Mouse (Mus musculus) left cerebral cortex, postnatal 4 days (tissue): Measurements from ENCODE around the gene Rbm12. TPM values are rescaled to one million over a fixed set of nuclear protein-coding genes. Genes with fewer than 3 reads are reported as not detected.

Experiments used
- DNase-seq: peaks from one replicate; pipeline ENCODE4 v3.0.0-alpha.2; 2022
- intact Hi-C: fragments of 180-260 bp; cut with DNase I; formaldehyde crosslinking; loops from one replicate; pipeline ENCODE4 v1.15.1; 2025
- total RNA-seq, 2 experiments: library from RNA; stranded (reverse); gene quantifications; 2 replicates each; pipeline ENCODE4 v1.2.3; 2021

The Rbm12 gene
- total RNA-seq, 2 experiments from 2014 or later, result 43.4 to 50.3 TPM

DNA sequence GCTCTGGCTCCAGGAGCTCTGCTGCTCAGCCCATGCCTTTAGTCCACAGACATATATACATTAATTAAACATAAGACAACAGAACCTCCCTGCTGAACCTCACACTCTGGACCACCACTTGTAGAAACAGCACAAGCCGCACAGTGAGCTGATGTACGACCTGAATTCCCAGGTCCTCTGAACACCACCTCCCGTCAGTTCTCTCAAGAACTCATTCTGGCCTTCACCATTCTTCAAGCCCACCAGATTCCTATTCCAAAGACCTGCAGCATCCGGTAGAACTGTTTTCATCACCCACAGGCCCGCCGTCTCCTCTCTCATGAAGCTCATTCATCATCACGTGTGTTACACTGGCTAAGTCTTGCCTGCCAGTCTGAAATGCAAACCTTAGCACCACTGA lies 31.4 kb downstream of the Rbm12 start:
- intact Hi-C loops, result no loop called here
- no peak for DNase-seq

DNA sequence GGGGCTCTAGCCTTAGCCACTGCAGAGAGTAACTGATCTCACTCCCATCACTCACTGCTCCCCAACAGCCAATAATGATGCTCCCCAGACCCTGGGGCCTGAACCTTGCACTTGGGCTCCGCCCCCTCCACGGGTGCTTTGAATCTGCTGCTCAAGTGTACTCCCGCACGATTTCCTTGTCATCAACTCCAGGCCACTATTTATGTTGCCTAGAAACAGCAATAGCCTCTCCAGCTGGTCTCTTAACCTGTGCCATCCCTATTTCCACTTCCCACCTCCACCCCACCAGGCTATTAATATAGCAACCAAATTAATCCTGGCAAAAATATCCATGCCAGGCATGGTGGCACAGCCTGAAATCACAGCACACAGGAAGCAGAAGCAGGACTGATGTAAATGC lies 32.1 kb downstream of the Rbm12 start:
- intact Hi-C loops, result no loop called here

GRCm38 (mm10) chr2:156079183-156079560 lies 32.6 kb downstream of the Rbm12 start:
- no peak for DNase-seq
- intact Hi-C loops, result no loop called here

More for the DNA sequence above, 32.1 kb downstream of the Rbm12 start:
- DNase-seq, result no peak

GRCm38 (mm10) chr2:156078421-156079182 lies 33.2 kb downstream of the Rbm12 start:
- intact Hi-C loops, result no loop called here

GRCm38 (mm10) chr2:156077461-156077860 lies 34.3 kb downstream of the Rbm12 start:
- DNase-seq, result no peak
- intact Hi-C loops, result no loop called here

More at GRCm38 (mm10) chr2:156078421-156079182, 33.2 kb downstream of the Rbm12 start:
- DNase-seq, result no peak

DNA sequence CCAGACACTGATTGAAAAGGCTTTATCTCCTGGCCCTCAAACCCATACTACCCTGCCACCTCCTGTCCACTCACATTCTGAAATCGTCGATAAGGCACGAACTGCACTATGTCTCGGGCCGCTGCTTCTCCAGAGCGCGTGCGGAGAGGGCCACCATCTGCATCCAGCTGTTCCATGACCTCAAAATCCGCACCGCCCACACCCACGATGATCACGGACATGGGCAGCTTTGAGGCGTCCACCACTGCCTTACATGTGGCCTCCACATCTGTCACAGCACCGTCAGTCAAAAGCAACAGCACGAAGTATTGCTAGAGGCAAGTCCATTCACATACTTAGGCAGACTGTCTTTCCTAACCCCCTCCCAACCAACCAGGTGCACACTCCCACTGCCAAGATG lies 38.1 kb downstream of the Rbm12 start:
- no peak for DNase-seq
- intact Hi-C loops, result no loop called here

- no peak for DNase-seq
- intact Hi-C loops, result no loop called here
Observed at GRCm38 (mm10) chr2:156071236-156071635, 40.5 kb downstream of the Rbm12 start.

DNA sequence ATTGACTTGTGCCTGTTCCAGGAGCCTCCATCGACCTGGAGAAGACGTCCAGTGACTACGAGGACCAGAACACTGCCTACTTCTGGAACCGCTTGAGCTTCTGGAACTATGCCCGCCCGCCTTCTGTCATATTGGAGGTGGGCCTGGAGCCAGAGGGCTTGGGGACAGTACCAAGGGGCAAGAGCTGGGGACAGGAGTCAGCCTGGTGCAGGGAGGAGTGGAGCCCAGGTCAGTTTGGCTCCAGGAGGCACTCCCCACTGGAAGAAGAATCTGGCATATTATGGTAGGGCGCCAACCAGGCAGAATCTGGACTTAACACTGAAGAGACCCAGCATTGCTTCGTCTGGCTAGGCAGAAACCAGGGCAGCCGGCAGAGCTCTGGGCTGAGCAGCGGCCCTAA lies 43.9 kb downstream of the Rbm12 start:
- DNase-seq, result peak; percentile 82
- intact Hi-C loops, result no loop called here

DNA sequence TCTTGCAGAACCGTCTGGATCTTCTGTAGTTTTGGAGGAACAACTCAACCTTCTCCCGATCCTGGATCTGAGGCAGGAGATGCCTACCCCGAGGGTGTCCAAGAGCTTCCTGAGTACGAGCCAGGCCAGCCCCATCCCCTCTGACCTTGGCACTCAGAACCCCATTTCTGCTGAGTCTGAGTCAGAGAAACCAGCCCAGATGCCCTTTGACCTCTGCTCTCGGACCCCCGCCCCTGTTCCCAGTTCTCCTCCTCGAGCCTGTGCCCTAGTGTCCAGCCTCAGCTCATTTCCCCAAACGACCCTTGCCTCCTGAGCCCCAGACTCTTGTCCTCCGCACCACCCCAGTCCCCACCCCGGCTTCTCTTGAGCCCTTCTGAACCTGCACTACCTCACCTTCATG lies 45.7 kb downstream of the Rbm12 start:
- intact Hi-C loops, result no loop called here
- no peak for DNase-seq

- intact Hi-C loops, result no loop called here
- peak; percentile 71 for DNase-seq
Observed at GRCm38 (mm10) chr2:156065099-156066041, 46.4 kb downstream of the Rbm12 start, which contains the start of gene Spag4. TSS of gene Spag4 (plus strand) at chr2:156065175.

DNA sequence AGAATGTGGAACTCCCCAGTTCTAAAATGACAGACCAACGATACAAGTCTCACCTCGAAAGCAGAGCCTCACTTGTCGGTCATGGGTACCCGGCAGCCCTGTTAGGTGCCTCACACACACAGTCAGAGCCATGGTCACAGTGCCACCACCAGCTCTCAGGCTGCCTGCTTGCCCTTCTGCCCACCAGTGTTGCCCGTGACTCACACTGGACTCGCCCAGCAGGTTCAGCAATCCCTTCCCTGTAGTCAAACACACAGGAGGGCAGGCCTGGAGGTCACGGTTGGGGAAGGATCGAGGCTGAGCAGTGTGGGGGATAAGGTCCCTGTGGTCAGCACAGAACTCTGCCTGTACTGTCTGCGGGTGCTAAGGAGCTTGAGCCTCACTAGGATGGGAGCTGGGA lies 59.0 kb downstream of the Rbm12 start, which contains the start of gene Fer1l4:
Gene Fer1l4, minus strand, starts transcription at position 132 of the 400 bp plus-strand sequence.
- intact Hi-C loops, result no loop called here
- DNase-seq, result no peak

GRCm38 (mm10) chr2:156047929-156048328 lies 63.8 kb downstream of the Rbm12 start:
- intact Hi-C loops, result no loop called here
- DNase-seq, result no peak

GRCm38 (mm10) chr2:156042903-156043302 lies 68.9 kb downstream of the Rbm12 start:
- no peak for DNase-seq
- intact Hi-C loops, result no loop called here

Other genes with a start within 250 kb of the Rbm12 start
- 10 to 100 TPM; 42.3 to 43.7 TPM for gene Uqcc1, start 181.7 kb downstream of the Rbm12 start, total RNA-seq
- gene Gm15557, start 171.2 kb downstream of the Rbm12 start, total RNA-seq, result not detected
- 1 to 10 TPM in 1 of 2 experiments, under 1 TPM in 1; 0.99 to 1.8 TPM for gene Gdf5, start 166.6 kb downstream of the Rbm12 start, total RNA-seq
- gene Cep250, start 155.5 kb downstream of the Rbm12 start, total RNA-seq, result 10 to 100 TPM; 22.2 to 23.9 TPM
- 1 to 10 TPM in 1 of 2 experiments, under 1 TPM in 1; 0.86 to 1.4 TPM for gene 6430550D23Rik, start 104.0 kb downstream of the Rbm12 start, total RNA-seq
- 100 to 1,000 TPM; 271 to 274 TPM for gene Ergic3, start 103.9 kb downstream of the Rbm12 start, total RNA-seq
- gene Fer1l4, start 59.0 kb downstream of the Rbm12 start, total RNA-seq, result not detected
- gene Spag4, start 46.8 kb downstream of the Rbm12 start, total RNA-seq, result 1 to 10 TPM; 6.6 to 9.3 TPM
- gene Cpne1, start within 50 bp of the Rbm12 start, total RNA-seq, result 10 to 100 TPM; 14.2 to 18.4 TPM
- gene Gm28036, start 15.1 kb upstream of the Rbm12 start, total RNA-seq, result 10 to 100 TPM; 26.1 to 40.2 TPM
- 100 to 1,000 TPM; 223 to 225 TPM for gene Romo1, start 32.1 kb upstream of the Rbm12 start, total RNA-seq
- 10 to 100 TPM; 25.4 to 26.6 TPM for gene Nfs1, start 32.2 kb upstream of the Rbm12 start, total RNA-seq
- gene Rbm39, start 68.3 kb upstream of the Rbm12 start, total RNA-seq, result 100 to 1,000 TPM; 345 to 348 TPM
- 100 to 1,000 TPM in 1 of 2 experiments, 10 to 100 TPM in 1; 93.5 to 101 TPM for gene Phf20, start 84.5 kb upstream of the Rbm12 start, total RNA-seq
- 1 to 10 TPM; 4.1 to 4.7 TPM for gene Cnbd2, start 200.3 kb upstream of the Rbm12 start, total RNA-seq
- 100 to 1,000 TPM in 1 of 2 experiments, 10 to 100 TPM in 1; 96.9 to 106 TPM for gene Scand1, start 200.7 kb upstream of the Rbm12 start, total RNA-seq